Mouse (Mus musculus) forebrain, embryonic 13.5 days (tissue): ENCODE measurements at regions not wholly inside any gene's neighbourhood (a gene's known extent, or its start where the extent isn't known, plus 50 kb on each side); places are given as distances from the start of the nearest gene placed in this dataset.

Experiments used
- ATAC-seq: fragments of 200-750 bp; cut with Nextera tagmentation; 2 replicates; pipeline ENCODE4 v1.8.0; 2017
- H3K27ac ChIP-seq: fragments of 300-500 bp; sonication (generic); 2 replicates; pipeline ENCODE4 v1.5.1; 2015; ENCODE audit warnings: inconsistent platforms, mild to moderate bottlenecking, moderate library complexity
- H3K27me3 ChIP-seq: fragments of 300-500 bp; sonication (generic); 2 replicates; pipeline ENCODE4 v1.6.1; 2015; ENCODE audit warnings: mild to moderate bottlenecking, inconsistent platforms
- H3K36me3 ChIP-seq: fragments of 300-500 bp; sonication (generic); 2 replicates; pipeline ENCODE4 v1.6.1; 2015; ENCODE audit warnings: mild to moderate bottlenecking, inconsistent platforms; ENCODE audit not compliant: poor library complexity, severe bottlenecking
- H3K4me1 ChIP-seq: fragments of 300-500 bp; sonication (generic); 2 replicates; pipeline ENCODE4 v1.6.1; 2015; ENCODE audit warnings: inconsistent platforms
- H3K4me2 ChIP-seq: fragments of 300-500 bp; sonication (generic); 2 replicates; pipeline ENCODE4 v1.6.1; 2015; ENCODE audit warnings: inconsistent platforms, mild to moderate bottlenecking, moderate library complexity
- H3K4me3 ChIP-seq: fragments of 300-500 bp; sonication (generic); 2 replicates; pipeline ENCODE4 v1.5.1; 2015; ENCODE audit warnings: mild to moderate bottlenecking, inconsistent platforms
- H3K9ac ChIP-seq: fragments of 300-500 bp; sonication (generic); 2 replicates; pipeline ENCODE4 v1.6.1; 2015; ENCODE audit warnings: mild to moderate bottlenecking, inconsistent platforms
- H3K9me3 ChIP-seq: fragments of 300-500 bp; sonication (generic); replicated peaks from 2 replicates; pipeline ENCODE4 v1.6.1; 2016; ENCODE audit warnings: inconsistent platforms
- WGBS: fragments of 180-500 bp; shearing (Covaris S2); methylation state at CpG from one replicate; pipeline ENCODE4 v1.1.7; 2015; 5-methylcytosine and 5-hydroxymethylcytosine counted together

- Histone ChIP-seq H3K9me3 (no peaks in the 10 kb centered on the region), H3K27me3 (no peaks in the 10 kb centered on the region), H3K9ac (no peak overlapping the region), H3K27ac (no peak overlapping the region), H3K36me3 (no peaks in the 10 kb centered on the region), H3K4me2 (no peak overlapping the region), H3K4me3 (no peak overlapping the region), H3K4me1 (peaks cover 6% of the 10 kb centered on the region; the same call in 1 of the 2 replicates)
- no peak for ATAC-seq
- WGBS, result 72% methylated on average over 5 of the region's 5 CpGs
These were observed 184.4 kb downstream of the Cbln4 start for GRCm38 (mm10) chr2:171858894-171859293.

- Histone ChIP-seq H3K27me3 (no peaks in the 10 kb centered on the region), H3K4me2 (no peak overlapping the region), H3K9me3 (no peaks in the 10 kb centered on the region), H3K4me3 (no peak overlapping the region), H3K36me3 (no peaks in the 10 kb centered on the region), H3K9ac (no peak overlapping the region), H3K4me1 (peaks cover 6% of the 10 kb centered on the region; the same call in 1 of the 2 replicates), H3K27ac (no peak overlapping the region)
- 65% methylated on average over 8 of the region's 8 CpGs for WGBS
- no peak for ATAC-seq
These were observed 186.8 kb downstream of the Cbln4 start for GRCm38 (mm10) chr2:171856491-171856890.

- Histone ChIP-seq H3K9me3 (no peaks in the 10 kb centered on the region), H3K4me2 (no peak overlapping the region), H3K9ac (no peak overlapping the region), H3K27ac (peak overlapping the region; percentile 79), H3K36me3 (no peaks in the 10 kb centered on the region), H3K4me3 (no peak overlapping the region), H3K27me3 (no peaks in the 10 kb centered on the region), H3K4me1 (peaks cover 17% of the 10 kb centered on the region; the same call in 1 of the 2 replicates)
- WGBS, result 23% methylated on average over 4 of the region's 4 CpGs
- ATAC-seq, result peak; percentile 91
These were observed 196.3 kb downstream of the Cbln4 start for GRCm38 (mm10) chr2:171846826-171847492.

GRCm38 (mm10) chr2:171840058-171840713 is 203.1 kb downstream of the Cbln4 start:
- Histone ChIP-seq H3K27ac (no peak overlapping the region), H3K9me3 (no peaks in the 10 kb centered on the region), H3K4me1 (0 out of 2 replicates have a peak, but pooled peaks cover 10% of the 10 kb centered on the region), H3K4me3 (no peak overlapping the region), H3K4me2 (no peak overlapping the region), H3K27me3 (no peaks in the 10 kb centered on the region), H3K9ac (no peak overlapping the region), H3K36me3 (no peaks in the 10 kb centered on the region)
- ATAC-seq, result no peak
- 50% methylated on average over 14 of the region's 14 CpGs for WGBS

- WGBS, result 82% methylated on average over 6 of the region's 6 CpGs
- H3K4me1 ChIP-seq, result peaks cover 6% of the 10 kb centered on the region
These were observed 221.1 kb downstream of the Cbln4 start for GRCm38 (mm10) chr2:171822156-171822555.

GRCm38 (mm10) chr2:171818504-171818903 is 224.8 kb downstream of the Cbln4 start:
- peaks cover 13% of the 10 kb centered on the region for H3K4me1 ChIP-seq
- peak overlapping the region; percentile 27; the same call in 1 of the 2 replicates for H3K27ac ChIP-seq
- no peak overlapping the region for H3K9ac ChIP-seq
- ATAC-seq, result peak; percentile 68; the same call in 1 of the 2 replicates
- no peak overlapping the region for H3K4me2 ChIP-seq
- H3K9me3 ChIP-seq, result no peaks in the 10 kb centered on the region
- H3K27me3 ChIP-seq, result no peaks in the 10 kb centered on the region
- H3K36me3 ChIP-seq, result no peaks in the 10 kb centered on the region
- no peak overlapping the region for H3K4me3 ChIP-seq
- 59% methylated on average over 8 of the region's 8 CpGs for WGBS

More at GRCm38 (mm10) chr2:171822156-171822555, 221.1 kb downstream of the Cbln4 start:
- H3K4me3 ChIP-seq, result no peak overlapping the region
- H3K27ac ChIP-seq, result no peak overlapping the region
- H3K4me2 ChIP-seq, result no peak overlapping the region
- H3K36me3 ChIP-seq, result no peaks in the 10 kb centered on the region
- ATAC-seq, result no peak
- no peaks in the 10 kb centered on the region for H3K9me3 ChIP-seq
- H3K9ac ChIP-seq, result no peak overlapping the region
- no peaks in the 10 kb centered on the region for H3K27me3 ChIP-seq

GRCm38 (mm10) chr2:171816685-171817419 is 226.4 kb downstream of the Cbln4 start:
- Histone ChIP-seq H3K9me3 (no peaks in the 10 kb centered on the region), H3K4me3 (no peak overlapping the region), H3K36me3 (no peaks in the 10 kb centered on the region), H3K27me3 (no peaks in the 10 kb centered on the region), H3K4me1 (peaks cover 18% of the 10 kb centered on the region), H3K9ac (no peak overlapping the region), H3K4me2 (no peak overlapping the region), H3K27ac (no peak overlapping the region)
- peak; percentile 86 for ATAC-seq
- 82% methylated on average over 10 of the region's 10 CpGs for WGBS

- Histone ChIP-seq H3K27me3 (no peaks in the 10 kb centered on the region), H3K4me1 (peaks cover 13% of the 10 kb centered on the region; the same call in 1 of the 2 replicates), H3K9me3 (no peaks in the 10 kb centered on the region), H3K4me3 (no peak overlapping the region), H3K4me2 (no peak overlapping the region), H3K9ac (no peak overlapping the region), H3K27ac (no peak overlapping the region), H3K36me3 (no peaks in the 10 kb centered on the region)
- WGBS, result 75% methylated on average over 3 of the region's 3 CpGs
- ATAC-seq, result 0 out of 2 replicates have a peak, but pooled peaks have one; percentile 43
These were observed 230.6 kb downstream of the Cbln4 start for GRCm38 (mm10) chr2:171812701-171813100.

GRCm38 (mm10) chr2:171805376-171805775 is 237.9 kb downstream of the Cbln4 start:
- WGBS, result 62% methylated on average over 5 of the region's 5 CpGs
- H3K36me3 ChIP-seq, result no peaks in the 10 kb centered on the region
- no peak overlapping the region for H3K9ac ChIP-seq
- H3K27me3 ChIP-seq, result no peaks in the 10 kb centered on the region
- H3K27ac ChIP-seq, result no peak overlapping the region
- peaks cover 10% of the 10 kb centered on the region for H3K4me1 ChIP-seq
- ATAC-seq, result no peak
- no peak overlapping the region for H3K4me3 ChIP-seq
- no peaks in the 10 kb centered on the region for H3K9me3 ChIP-seq
- no peak overlapping the region for H3K4me2 ChIP-seq

- H3K4me3 ChIP-seq, result no peak overlapping the region
- WGBS, result 77% methylated on average over 10 of the region's 10 CpGs
- H3K4me1 ChIP-seq, result peaks cover 22% of the 10 kb centered on the region
- no peak overlapping the region; the same call in 1 of the 2 replicates for H3K9ac ChIP-seq
- no peak overlapping the region for H3K27ac ChIP-seq
- ATAC-seq, result no peak
- no peaks in the 10 kb centered on the region for H3K9me3 ChIP-seq
- H3K4me2 ChIP-seq, result no peak overlapping the region
- no peaks in the 10 kb centered on the region for H3K36me3 ChIP-seq
- H3K27me3 ChIP-seq, result no peaks in the 10 kb centered on the region
These were observed 242.6 kb downstream of the Cbln4 start for GRCm38 (mm10) chr2:171800511-171801268.

GRCm38 (mm10) chr2:171799351-171799750 is 243.9 kb downstream of the Cbln4 start:
- Histone ChIP-seq H3K4me3 (no peak overlapping the region), H3K36me3 (no peaks in the 10 kb centered on the region), H3K4me2 (peak overlapping the region; percentile 24; the same call in 1 of the 2 replicates), H3K27me3 (no peaks in the 10 kb centered on the region), H3K9me3 (no peaks in the 10 kb centered on the region), H3K27ac (no peak overlapping the region), H3K9ac (no peak overlapping the region), H3K4me1 (peaks cover 15% of the 10 kb centered on the region)
- whole genome bisulfite sequencing, result 38% methylated on average over 9 of the region's 9 CpGs
- ATAC-seq, result no peak
